31 mouse cellular contexts compared by ENCODE assay signal in the genomic region with DNA sequence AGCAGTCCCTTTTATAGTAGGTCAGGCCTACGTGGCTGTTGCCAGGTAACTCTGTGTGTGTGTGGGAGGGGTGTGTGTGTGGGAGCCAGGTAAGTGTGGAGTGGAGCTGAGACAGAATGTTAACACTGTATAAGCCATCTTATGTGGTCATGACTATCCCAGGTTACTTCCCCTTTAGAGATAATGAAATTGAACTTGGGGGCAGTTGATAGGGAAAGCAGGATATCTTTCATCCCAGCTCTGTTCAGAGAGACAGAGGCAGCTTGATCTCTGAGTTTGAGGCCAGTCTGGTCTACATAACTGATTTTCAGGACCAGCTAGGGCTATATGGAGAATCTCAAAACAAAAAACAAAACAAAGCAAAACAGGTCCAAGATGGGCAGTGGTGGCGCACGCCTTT. TPM values are rescaled to one million over a fixed set of nuclear protein-coding genes. Genes with fewer than 3 reads are reported as not detected.
DNase-seq lines count a peak whose midpoint lies in the region; ATAC-seq and TF ChIP-seq lines count a peak whose summit lies in the region.
"Had no signal": no experiment of that assay in that cellular context is flagged by ENCODE, and none has a peak within 500 bp of the region (broad histone marks: within the 10 kb centered on the region; RNA-seq: fewer than 3 reads in every experiment).

No protein-coding gene starts in this region.

- TF ChIP-seq EP300 in liver, postnatal 0 days (IDR thresholded peaks at IDR 0.05; ENCODE audit: low read depth): 0 out of 2 replicates have a peak, but pooled peaks have one; percentile 27

- H3K27me3 ChIP-seq in intestine, embryonic 15.5 days (replicated peaks): no peaks in the 10 kb centered on the region
- H3K27me3 ChIP-seq in intestine, postnatal 0 days (replicated peaks; ENCODE audit: control insufficient read depth, insufficient read depth, low read length): no peaks in the 10 kb centered on the region
- no peaks in the 10 kb centered on the region for H3K27me3 ChIP-seq in liver, embryonic 12.5 days (replicated peaks)
- H3K27me3 ChIP-seq in liver, postnatal 0 days (ENCODE audit: insufficient read depth, low read length): no peaks in the 10 kb centered on the region
- H3K27me3 ChIP-seq in neural tube, embryonic 15.5 days (replicated peaks): 0 out of 2 replicates have a peak, but pooled peaks cover 3% of the 10 kb centered on the region
- H3K27me3 ChIP-seq: CH12.LX; forebrain, embryonic 12.5 days; hindbrain, embryonic 13.5 days; kidney, embryonic 15.5 days; limb, embryonic 12.5 days; midbrain, embryonic 13.5 days; neural tube, embryonic 13.5 days had no signal

- 76% methylated on average over 3 of the region's 3 CpGs for WGBS in intestine, embryonic 15.5 days
- 84% methylated on average over 3 of the region's 3 CpGs for WGBS in intestine, postnatal 0 days
- WGBS in liver, embryonic 12.5 days (ENCODE audit: insufficient replicate concordance): 61% methylated on average over 3 of the region's 3 CpGs
- 76% methylated on average over 3 of the region's 3 CpGs for WGBS in liver, postnatal 0 days (ENCODE audit: insufficient replicate concordance)
- 87% methylated on average over 3 of the region's 3 CpGs for WGBS in neural tube, embryonic 15.5 days

- H3K27ac ChIP-seq in intestine, embryonic 15.5 days: no peak overlapping the region
- H3K27ac ChIP-seq in intestine, postnatal 0 days (ENCODE audit: low read depth, low read length): no peak overlapping the region
- peak overlapping the region; percentile 95 for H3K27ac ChIP-seq in liver, embryonic 12.5 days
- H3K27ac ChIP-seq in liver, postnatal 0 days (ENCODE audit: low read depth): peak overlapping the region; percentile 83
- H3K27ac ChIP-seq in neural tube, embryonic 15.5 days (replicated peaks): no peak overlapping the region
- H3K27ac ChIP-seq: forebrain, embryonic 12.5 days; hindbrain, embryonic 13.5 days; kidney, embryonic 15.5 days; left cerebral cortex, adult 2 months; limb, embryonic 12.5 days; macrophage; midbrain, embryonic 13.5 days; neural tube, embryonic 13.5 days had no signal

- DNase-seq in liver, postnatal 0 days: no peak
- DNase-seq in spleen, postnatal 14 days (ENCODE audit: low spot score in 2 of 2): no peak
- DNase-seq in spleen, postnatal 4 days (ENCODE audit: low spot score in 2 of 2): no peak
- DNase-seq: adrenal gland, postnatal 25 days; cerebellum, adult 2 months; cerebellum, postnatal 14 days; gastrocnemius, postnatal 14 days; heart, adult 18-20 months; heart, postnatal 4 days; kidney, adult 18-20 months; kidney, postnatal 25 days; lung, adult 18-20 months; right cerebral cortex, postnatal 25 days; spleen, adult 18-20 months; thymus, postnatal 14 days had no signal

- ATAC-seq in intestine, embryonic 15.5 days: peak; percentile 30; the same call in 1 of the 2 replicates
- no peak for ATAC-seq in intestine, postnatal 0 days
- peak; percentile 25 for ATAC-seq in liver, embryonic 12.5 days
- no peak for ATAC-seq in liver, postnatal 0 days
- no peak for ATAC-seq in neural tube, embryonic 15.5 days (ENCODE audit: low FRiP score)
- ATAC-seq: lung, postnatal 0 days; midbrain, embryonic 13.5 days; Patski had no signal

- no peaks in the 10 kb centered on the region for H3K36me3 ChIP-seq in intestine, embryonic 15.5 days
- no peaks in the 10 kb centered on the region for H3K36me3 ChIP-seq in intestine, postnatal 0 days (ENCODE audit: control insufficient read depth, insufficient read depth)
- H3K36me3 ChIP-seq in liver, embryonic 12.5 days: no peaks in the 10 kb centered on the region
- H3K36me3 ChIP-seq in liver, postnatal 0 days (replicated peaks; ENCODE audit: insufficient read depth, low read length): no peaks in the 10 kb centered on the region
- H3K36me3 ChIP-seq in neural tube, embryonic 15.5 days: no peaks in the 10 kb centered on the region
- H3K36me3 ChIP-seq: forebrain, embryonic 12.5 days; hindbrain, embryonic 13.5 days; kidney, embryonic 15.5 days; limb, embryonic 12.5 days; midbrain, embryonic 13.5 days; neural tube, embryonic 13.5 days had no signal

- H3K4me3 ChIP-seq in intestine, embryonic 15.5 days (replicated peaks): no peak overlapping the region
- H3K4me3 ChIP-seq in intestine, postnatal 0 days (ENCODE audit: low read depth, low read length): no peak overlapping the region
- H3K4me3 ChIP-seq in liver, embryonic 12.5 days: no peak overlapping the region
- H3K4me3 ChIP-seq in liver, postnatal 0 days (ENCODE audit: low read depth, low read length): no peak overlapping the region
- H3K4me3 ChIP-seq in neural tube, embryonic 15.5 days (replicated peaks): no peak overlapping the region
- H3K4me3 ChIP-seq: forebrain, embryonic 12.5 days; hindbrain, embryonic 13.5 days; kidney, embryonic 15.5 days; left cerebral cortex, adult 2 months; limb, embryonic 12.5 days; midbrain, embryonic 13.5 days; neural tube, embryonic 13.5 days had no signal

- H3K9me3 ChIP-seq in intestine, embryonic 15.5 days: no peaks in the 10 kb centered on the region
- no peaks in the 10 kb centered on the region for H3K9me3 ChIP-seq in intestine, postnatal 0 days (ENCODE audit: control insufficient read depth)
- no peaks in the 10 kb centered on the region for H3K9me3 ChIP-seq in liver, embryonic 12.5 days (replicated peaks)
- H3K9me3 ChIP-seq in liver, postnatal 0 days (ENCODE audit: low read length): no peaks in the 10 kb centered on the region
- no peaks in the 10 kb centered on the region for H3K9me3 ChIP-seq in neural tube, embryonic 15.5 days (replicated peaks)
- H3K9me3 ChIP-seq: forebrain, embryonic 12.5 days; hindbrain, embryonic 13.5 days; kidney, embryonic 15.5 days; limb, embryonic 12.5 days; midbrain, embryonic 13.5 days; neural tube, embryonic 13.5 days had no signal

- TF ChIP-seq CTCF in intestine, postnatal 0 days (IDR thresholded peaks at IDR 0.05; ENCODE audit: low read depth): no peak
- TF ChIP-seq CTCF in liver, postnatal 0 days (IDR thresholded peaks at IDR 0.05; ENCODE audit: low read depth): no peak

- no peak overlapping the region for H3K4me2 ChIP-seq in intestine, embryonic 15.5 days (replicated peaks)
- no peak overlapping the region for H3K4me2 ChIP-seq in intestine, postnatal 0 days (replicated peaks; ENCODE audit: low read depth)
- peak overlapping the region; percentile 85 for H3K4me2 ChIP-seq in liver, embryonic 12.5 days
- H3K4me2 ChIP-seq in liver, postnatal 0 days (ENCODE audit: low read depth, low read length): no peak overlapping the region
- no peak overlapping the region for H3K4me2 ChIP-seq in neural tube, embryonic 15.5 days
- H3K4me2 ChIP-seq: forebrain, embryonic 12.5 days; heart, embryonic 11.5 days; hindbrain, embryonic 13.5 days; kidney, embryonic 15.5 days; limb, embryonic 12.5 days; midbrain, embryonic 13.5 days; neural tube, embryonic 13.5 days had no signal

- no peaks in the 10 kb centered on the region for H3K4me1 ChIP-seq in intestine, embryonic 15.5 days (replicated peaks)
- H3K4me1 ChIP-seq in intestine, postnatal 0 days (replicated peaks; ENCODE audit: control insufficient read depth, insufficient read depth, low read length): no peaks in the 10 kb centered on the region; the same call in 1 of the 2 replicates
- peaks cover 74% of the 10 kb centered on the region for H3K4me1 ChIP-seq in liver, embryonic 12.5 days
- H3K4me1 ChIP-seq in liver, postnatal 0 days (ENCODE audit: insufficient read depth): peaks cover 37% of the 10 kb centered on the region
- no peaks in the 10 kb centered on the region for H3K4me1 ChIP-seq in neural tube, embryonic 15.5 days
- H3K4me1 ChIP-seq: forebrain, embryonic 12.5 days; hindbrain, embryonic 13.5 days; kidney, embryonic 15.5 days; limb, embryonic 12.5 days; midbrain, embryonic 13.5 days; neural tube, embryonic 13.5 days had no signal

- H3K9ac ChIP-seq in intestine, embryonic 15.5 days: no peak overlapping the region
- H3K9ac ChIP-seq in intestine, postnatal 0 days (ENCODE audit: low read depth, low read length): no peak overlapping the region
- H3K9ac ChIP-seq in liver, embryonic 12.5 days: peak overlapping the region; percentile 70
- H3K9ac ChIP-seq in liver, postnatal 0 days (replicated peaks): no peak overlapping the region
- H3K9ac ChIP-seq in neural tube, embryonic 15.5 days (replicated peaks): no peak overlapping the region
- H3K9ac ChIP-seq: forebrain, embryonic 12.5 days; hindbrain, embryonic 13.5 days; kidney, embryonic 15.5 days; limb, embryonic 12.5 days; midbrain, embryonic 13.5 days; neural tube, embryonic 13.5 days had no signal

RNA-seq across cellular contexts. Expression of a gene that starts 7.4 kb away (rescaled TPM):
- polyA plus RNA-seq in intestine, embryonic 15.5 days (2015; fragmentation: Nextera tagmentation; extraction: Ambion mirVana): 203 and 216 TPM in 2 replicates
- 86.7 and 87.8 TPM in 2 replicates for polyA plus RNA-seq in intestine, postnatal 0 days (2015; fragmentation: Nextera tagmentation; extraction: Ambion mirVana)
- polyA plus RNA-seq in liver, embryonic 12.5 days (2016; fragmentation: Nextera tagmentation; extraction: Ambion mirVana): 587 and 597 TPM in 2 replicates
- polyA plus RNA-seq in liver, postnatal 0 days (2015; fragmentation: Nextera tagmentation; extraction: Ambion mirVana): 158 and 161 TPM in 2 replicates
- 104 and 117 TPM in 2 replicates for polyA plus RNA-seq in neural tube, embryonic 15.5 days (2015; fragmentation: Nextera tagmentation; extraction: Ambion mirVana)

Comparison
In these comparisons a context has a peak if more than half of its experiments do, and no peak if none do; other contexts are left out.
1. ATAC-seq: peak in intestine, embryonic 15.5 days (single experiment) and liver, embryonic 12.5 days (single experiment); none in intestine, postnatal 0 days (single experiment), liver, postnatal 0 days (single experiment) and neural tube, embryonic 15.5 days (single experiment).
2. H3K27ac ChIP-seq: peak in liver, embryonic 12.5 days (single experiment) and liver, postnatal 0 days (single experiment); none in intestine, embryonic 15.5 days (single experiment), intestine, postnatal 0 days (single experiment) and neural tube, embryonic 15.5 days (single experiment).